Mouse (Mus musculus): ENCODE results near the gene Ttc23. TPM values are rescaled to one million over a fixed set of nuclear protein-coding genes. Genes with fewer than 3 reads are reported as not detected.

The Ttc23 gene
- total and polyA plus RNA-seq, 3 experiments = 0.89 to 2.5 (median 0.93) TPM

- TF ChIP-seq SIN3A (IDR thresholded peaks at IDR 0.05; ENCODE audit: low read length) (no peak), USF2 (conservative IDR thresholded peaks at IDR 0.05; ENCODE audit: low read depth, low read length) (no peak), NRF1 (IDR thresholded peaks at IDR 0.05; ENCODE audit: low read depth, low read length) (no peak), JUND (conservative IDR thresholded peaks at IDR 0.05; ENCODE audit: low read depth, low read length) (no peak), MAFK (IDR thresholded peaks at IDR 0.05; ENCODE audit: insufficient replicate concordance, low read length) (no peak), ZC3H11A (IDR thresholded peaks at IDR 0.05; ENCODE audit: low read depth, low read length) (no peak), BHLHE40 (IDR thresholded peaks at IDR 0.05; ENCODE audit: low read depth, low read length) (no peak), EP300 (IDR thresholded peaks at IDR 0.05; ENCODE audit: low read length) (no peak), POLR2A (IDR thresholded peaks at IDR 0.05; ENCODE audit: low read depth, low read length) (no peak), CTCF (conservative IDR thresholded peaks at IDR 0.05 in 1 of 2, IDR thresholded peaks at IDR 0.05 in 1 of 2; ENCODE audit: low read depth in 2 of 2, low read length in 2 of 2) (no peak), RAD21 (IDR thresholded peaks at IDR 0.05; ENCODE audit: low read depth, low read length) (no peak), GABPA (IDR thresholded peaks at IDR 0.05; ENCODE audit: insufficient replicate concordance, low read depth, low read length) (no peak), MAZ (IDR thresholded peaks at IDR 0.05; ENCODE audit: low read depth, low read length) (no peak), RCOR1 (conservative IDR thresholded peaks at IDR 0.05; ENCODE audit: low read depth, low read length) (no peak), MEF2A (IDR thresholded peaks at IDR 0.05; ENCODE audit: borderline replicate concordance, low read depth, low read length) (no peak), HCFC1 (IDR thresholded peaks at IDR 0.05; ENCODE audit: low read depth, low read length) (no peak)
- H3K4me1 ChIP-seq (ENCODE audit: control insufficient read depth in 1 of 2, insufficient read depth in 2 of 2) = no peaks in the 10 kb centered on the region
- H3K9me3 ChIP-seq (replicated peaks; ENCODE audit: low read length) = no peaks in the 10 kb centered on the region
- H3K79me2 ChIP-seq (replicated peaks; ENCODE audit: control insufficient read depth, extremely low read depth, insufficient read depth, poor library complexity, severe bottlenecking) = no peaks in the 10 kb centered on the region
- H3K36me3 ChIP-seq (replicated peaks in 1 of 2; ENCODE audit: control insufficient read depth in 1 of 2, insufficient read depth in 1 of 2, low read length in 1 of 2) = no peaks in the 10 kb centered on the region
- no peak overlapping the region for H3K4me3 ChIP-seq (replicated peaks in 1 of 3; ENCODE audit: low read depth in 2 of 3, low read length in 2 of 3, poor library complexity in 1 of 3)
- no peak for DNase-seq (ENCODE audit: extremely low read depth)
- no peak overlapping the region for H3K9ac ChIP-seq (ENCODE audit: insufficient read depth, low read depth)
- H3K27me3 ChIP-seq (replicated peaks) = no peaks in the 10 kb centered on the region
- dilution Hi-C loops (cut with MboI; ENCODE audit: extremely low pct_ligation_motif_present, extremely low pct_unique_long_range_greater_than_20kb, low sequenced_read_pairs) = no loop called here
- H3K27ac ChIP-seq (ENCODE audit: insufficient read depth, low read depth) = no peak overlapping the region
- H3K4me2 ChIP-seq (ENCODE audit: insufficient read depth, low read depth, poor library complexity, severe bottlenecking) = no peak overlapping the region
- in situ Hi-C loops (cut with MboI; ENCODE audit: low pct_ligation_motif_present, low pct_unique_long_range_greater_than_20kb, low sequenced_read_pairs) = no loop called here
Observed at GRCm38 (mm10) chr7:67708160-67708559, 61.0 kb downstream of the Ttc23 start.

- Histone ChIP-seq H3K27ac (ENCODE audit: insufficient read depth, low read depth) (no peak overlapping the region), H3K4me1 (ENCODE audit: control insufficient read depth in 1 of 2, insufficient read depth in 2 of 2) (no peaks in the 10 kb centered on the region), H3K4me3 (replicated peaks in 1 of 3; ENCODE audit: low read depth in 2 of 3, low read length in 2 of 3, poor library complexity in 1 of 3) (no peak overlapping the region), H3K9ac (ENCODE audit: insufficient read depth, low read depth) (no peak overlapping the region), H3K79me2 (replicated peaks; ENCODE audit: control insufficient read depth, extremely low read depth, insufficient read depth, poor library complexity, severe bottlenecking) (no peaks in the 10 kb centered on the region), H3K4me2 (ENCODE audit: insufficient read depth, low read depth, poor library complexity, severe bottlenecking) (no peak overlapping the region), H3K9me3 (replicated peaks; ENCODE audit: low read length) (no peaks in the 10 kb centered on the region), H3K27me3 (replicated peaks) (no peaks in the 10 kb centered on the region), H3K36me3 (replicated peaks in 1 of 2; ENCODE audit: control insufficient read depth in 1 of 2, insufficient read depth in 1 of 2, low read length in 1 of 2) (no peaks in the 10 kb centered on the region)
- TF ChIP-seq TCF12 (IDR thresholded peaks at IDR 0.05; ENCODE audit: low read depth, low read length) = no peak
- no peak for TF ChIP-seq MAX (IDR thresholded peaks at IDR 0.05; ENCODE audit: low read length)
- TF ChIP-seq ZKSCAN1 (IDR thresholded peaks at IDR 0.05; ENCODE audit: borderline replicate concordance, low read depth, low read length) = no peak
- TF ChIP-seq GABPA (IDR thresholded peaks at IDR 0.05; ENCODE audit: insufficient replicate concordance, low read depth, low read length) = no peak
- no peak for TF ChIP-seq TBP (conservative IDR thresholded peaks at IDR 0.05; ENCODE audit: low read depth, low read length)
- TF ChIP-seq CHD1 (IDR thresholded peaks at IDR 0.05; ENCODE audit: low read depth, low read length) = no peak
- TF ChIP-seq POLR2A (IDR thresholded peaks at IDR 0.05; ENCODE audit: low read depth, low read length) = no peak
- TF ChIP-seq IRF4 (IDR thresholded peaks at IDR 0.05; ENCODE audit: low read depth, low read length) = no peak
- TF ChIP-seq SMC3 (IDR thresholded peaks at IDR 0.05; ENCODE audit: low read depth, low read length) = no peak
- dilution Hi-C loops (cut with MboI; ENCODE audit: extremely low pct_ligation_motif_present, extremely low pct_unique_long_range_greater_than_20kb, low sequenced_read_pairs) (no loop called here), in situ Hi-C loops (cut with MboI; ENCODE audit: low pct_ligation_motif_present, low pct_unique_long_range_greater_than_20kb, low sequenced_read_pairs) (no loop called here)
- DNase-seq (ENCODE audit: extremely low read depth) = no peak
Observed at GRCm38 (mm10) chr7:67710216-67710615, 63.0 kb downstream of the Ttc23 start.

Data from CH12.LX (cell line).